Mouse (Mus musculus): ENCODE data around the gene Cd209d.
"Not testable (repeated sequence)": the region's sequence is repeated elsewhere in the genome, so short reads cannot be mapped to it uniquely, and the experiment has no call there.

Cd209d gene

GRCm38 (mm10) chr8:3878455-3878854, at the start of gene Cd209d:
Gene Cd209d, minus strand, starts transcription at chr8:3878555.
- DNase-seq (ENCODE audit: low spot score in 2 of 2): no peak

- DNase-seq (ENCODE audit: low spot score in 2 of 2): no peak
These were observed 48.4 kb upstream of the Cd209d start, which contains the start of gene Cd209b for GRCm38 (mm10) chr8:3926744-3927143. Gene Cd209b, minus strand, starts transcription at chr8:3926844.

GRCm38 (mm10) chr8:3876121-3876520, 2.2 kb downstream of the Cd209d start:
- DNase-seq (ENCODE audit: low spot score in 2 of 2): no peak

GRCm38 (mm10) chr8:3862736-3863135, 15.6 kb downstream of the Cd209d start:
- not testable (repeated sequence) for DNase-seq (ENCODE audit: low spot score in 2 of 2)

GRCm38 (mm10) chr8:3854209-3854608, 24.1 kb downstream of the Cd209d start, which contains the start of gene Cd209e:
Gene Cd209e, minus strand, starts transcription at chr8:3854309.
- DNase-seq (ENCODE audit: low spot score in 2 of 2): no peak

Measured in thymus, postnatal 10 days (tissue).